Mouse (Mus musculus) cerebellum, adult (tissue): ENCODE results near the gene Mov10.
A peak's percentile ranks its signal among the peaks of the same experiment; 100 is the strongest.
"Not testable (repeated sequence)": the region's sequence is repeated elsewhere in the genome, so short reads cannot be mapped to it uniquely, and the experiment has no call there.

Experiments
- ATAC-seq: cut with Nextera tagmentation; 2 replicates; pipeline ENCODE4 v1.9.2; 2017; ENCODE audit warnings: mild to moderate bottlenecking, moderate library complexity, mixed read lengths; ENCODE audit not compliant: insufficient number of reproducible peaks, low FRiP score, low TSS enrichment

Gene Mov10

GRCm38 (mm10) chr3:104782061-104782681 lies 36.2 kb downstream of the Mov10 start:
- ATAC-seq = no peak

DNA sequence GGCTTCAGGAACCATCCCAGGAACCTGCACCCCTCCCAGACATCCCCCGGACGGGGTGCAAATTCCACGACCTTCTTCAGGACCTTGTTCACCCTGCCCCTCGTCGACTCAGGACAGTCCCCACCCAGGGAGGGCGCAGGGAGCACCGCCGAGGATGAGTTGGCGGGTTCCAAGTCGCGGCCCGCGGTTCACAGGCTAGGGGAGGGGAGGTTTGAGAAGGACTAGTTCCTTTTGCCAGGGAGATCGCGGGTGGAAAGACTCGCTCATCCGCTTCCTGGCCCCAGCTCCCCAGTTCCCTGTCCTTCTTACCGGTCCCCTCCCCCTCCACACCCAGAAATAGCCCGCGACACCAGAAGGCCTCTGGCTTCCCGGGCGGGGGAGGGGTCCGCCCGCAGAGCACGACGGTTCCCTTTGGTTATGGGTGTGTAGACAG lies 36.9 kb downstream of the Mov10 start, which contains the start of gene Fam19a3:
Gene Fam19a3 (minus strand): TSS at position 370 of the 433 bp plus-strand sequence.
- no peak for ATAC-seq

DNA sequence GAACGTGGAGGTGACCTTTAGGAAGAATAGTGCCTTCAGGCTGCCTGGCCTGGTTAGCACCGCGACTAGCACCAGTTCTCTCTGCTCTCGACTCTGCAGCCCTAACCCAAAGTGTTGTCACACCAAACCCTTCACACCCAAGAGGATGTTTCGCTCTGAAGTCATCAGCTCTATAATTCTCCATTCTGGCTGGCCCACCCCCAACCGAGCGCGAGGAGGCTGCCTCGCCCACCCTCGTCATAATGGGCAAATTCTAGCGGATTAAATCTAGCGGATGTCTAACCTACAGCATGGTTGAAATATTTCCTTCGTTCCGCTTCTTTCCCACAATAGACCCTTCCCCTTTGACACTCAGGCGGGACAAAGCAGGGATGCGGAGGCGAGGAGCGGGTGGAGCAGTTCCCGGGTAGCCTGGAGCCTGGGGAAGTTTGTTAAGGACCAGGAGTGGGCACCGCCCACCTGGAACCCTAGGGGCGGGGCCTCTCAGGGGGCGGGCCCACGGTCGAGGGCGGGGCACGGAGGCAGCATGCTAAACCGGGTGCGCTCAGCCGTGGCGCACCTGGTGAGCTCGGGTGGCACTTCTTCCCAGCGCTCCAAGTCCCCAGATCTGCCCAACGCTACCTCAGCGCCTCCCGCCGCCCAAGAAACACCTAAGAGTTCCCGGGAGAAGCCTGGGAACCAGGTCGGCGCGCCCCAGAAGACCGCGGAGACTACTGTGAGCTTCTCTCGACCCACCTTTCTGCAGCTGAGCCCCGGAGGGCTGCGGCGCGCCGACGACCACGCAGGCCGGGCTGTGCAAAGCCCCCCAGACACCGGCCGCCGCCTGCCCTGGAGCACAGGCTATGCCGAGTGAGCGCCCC lies 37.6 kb downstream of the Mov10 start, which contains the start of gene Ppm1j:
Gene Ppm1j (plus strand): TSS at position 496 of the 860 bp plus-strand sequence.
- ATAC-seq = no peak

GRCm38 (mm10) chr3:104779949-104780348 lies 38.4 kb downstream of the Mov10 start:
- ATAC-seq = no peak

- ATAC-seq = no peak
These were observed 41.0 kb downstream of the Mov10 start for GRCm38 (mm10) chr3:104777342-104777741.

- no peak for ATAC-seq
These were observed 45.1 kb downstream of the Mov10 start for GRCm38 (mm10) chr3:104773301-104773700.

DNA sequence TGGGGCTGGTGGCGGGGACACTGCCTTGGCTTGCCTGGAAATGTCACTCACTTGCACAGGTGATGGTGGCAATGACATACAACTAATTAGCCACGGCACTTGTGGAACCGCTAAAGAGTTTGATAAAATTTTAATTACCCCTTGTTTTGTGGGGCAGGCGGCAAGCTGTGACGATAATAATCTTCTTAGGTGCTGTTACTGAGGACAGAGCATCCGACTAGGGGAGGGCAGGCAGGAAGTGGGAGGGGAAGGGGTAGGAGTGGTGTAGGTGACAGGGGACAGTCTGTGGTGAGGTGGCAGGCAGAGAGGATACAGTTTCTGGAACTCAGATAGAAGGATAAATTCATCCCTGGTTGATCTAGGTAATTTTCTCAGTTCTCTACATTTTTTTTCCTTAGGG lies 46.9 kb downstream of the Mov10 start:
- ATAC-seq = no peak

DNA sequence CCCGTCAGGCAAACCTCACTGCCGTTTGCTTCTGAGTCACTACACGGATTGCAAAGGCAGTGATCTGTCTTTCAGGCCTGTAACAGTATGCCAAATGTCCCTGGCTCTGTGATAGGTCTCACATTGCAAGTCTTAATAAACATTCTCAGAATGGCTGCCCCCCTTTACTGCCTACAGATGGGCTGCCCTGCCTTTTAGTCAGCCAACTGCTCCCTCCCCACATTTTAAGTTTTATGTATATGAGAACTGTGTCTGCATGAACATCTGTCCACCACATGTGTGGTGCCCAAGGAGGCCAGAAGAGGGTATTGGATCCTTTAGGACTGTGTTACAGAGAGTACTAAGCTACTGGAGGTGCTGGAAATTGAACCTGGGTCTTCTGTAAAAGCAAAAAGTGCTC lies 47.4 kb downstream of the Mov10 start:
- no peak for ATAC-seq

DNA sequence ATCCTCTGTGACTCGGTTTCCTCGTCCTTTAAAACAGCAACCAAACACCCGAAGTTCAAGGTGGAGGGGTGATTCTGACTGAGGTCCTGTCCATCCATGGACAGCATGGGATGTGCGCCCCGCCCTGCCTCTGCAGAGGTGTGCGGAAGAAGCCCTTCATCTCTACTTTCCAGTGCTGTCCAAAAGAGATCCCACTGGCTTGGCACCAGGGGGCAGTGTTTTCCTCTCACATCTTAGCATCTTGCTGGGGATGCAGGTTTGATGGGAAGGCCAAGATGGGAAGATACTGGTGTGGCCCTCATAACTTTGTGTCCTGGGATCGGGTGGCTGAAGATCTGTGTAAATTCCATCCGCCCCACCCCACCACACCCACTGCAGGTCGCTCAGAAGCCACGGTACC lies 48.3 kb downstream of the Mov10 start:
- no peak for ATAC-seq

- ATAC-seq = no peak
These were observed 49.2 kb downstream of the Mov10 start for GRCm38 (mm10) chr3:104769135-104769534.

DNA sequence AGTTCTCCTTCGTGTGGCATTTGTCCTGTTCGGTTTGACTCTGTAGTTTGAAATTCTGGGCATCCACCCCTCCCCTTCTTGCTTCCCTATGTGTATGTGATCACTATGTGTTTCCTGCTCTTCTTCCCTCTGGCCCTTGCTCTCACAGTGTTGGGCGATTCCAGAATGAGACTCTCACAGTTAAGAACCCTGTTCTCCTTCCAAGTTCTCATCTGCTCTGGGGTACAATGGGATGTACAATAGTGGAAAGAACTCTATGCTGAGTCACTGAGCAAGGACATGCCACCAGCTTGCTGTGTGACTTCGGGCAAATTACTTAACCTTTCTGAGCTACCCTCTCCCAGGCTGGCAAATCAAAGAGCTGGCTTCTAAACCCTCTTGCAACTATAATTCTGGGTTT lies 50.6 kb downstream of the Mov10 start:
- no peak for ATAC-seq

- ATAC-seq = no peak
These were observed 51.2 kb downstream of the Mov10 start for GRCm38 (mm10) chr3:104767141-104767540.

- no peak for ATAC-seq
These were observed 53.3 kb downstream of the Mov10 start for GRCm38 (mm10) chr3:104765021-104765420.

GRCm38 (mm10) chr3:104762103-104762863 lies 56.1 kb downstream of the Mov10 start:
- not testable (repeated sequence) for ATAC-seq

DNA sequence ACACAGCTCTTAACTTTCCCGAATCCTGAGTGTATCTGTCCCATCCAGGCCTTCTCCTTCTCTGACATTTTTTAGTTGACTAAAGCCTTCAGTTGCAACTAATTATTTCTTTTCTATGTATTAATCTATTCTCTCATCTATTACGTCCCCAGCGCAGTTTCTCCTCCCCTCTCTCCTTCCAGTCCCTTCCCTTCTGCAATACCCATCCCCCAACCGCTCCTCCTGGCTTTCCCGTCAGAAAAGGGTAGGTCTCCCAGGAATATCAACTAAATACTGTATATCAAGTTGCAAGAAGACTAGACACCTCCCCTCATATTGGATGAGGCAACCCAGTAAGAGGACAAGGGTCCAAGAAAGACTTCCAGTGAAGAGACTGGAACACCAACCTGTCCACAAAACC lies 59.5 kb downstream of the Mov10 start:
- ATAC-seq = no peak

GRCm38 (mm10) chr3:104758406-104758805 lies 60.0 kb downstream of the Mov10 start:
- ATAC-seq = peak; percentile 70; the same call in 1 of the 2 replicates

- not testable (repeated sequence) for ATAC-seq
These were observed 65.5 kb downstream of the Mov10 start for GRCm38 (mm10) chr3:104752845-104753244.
